Mouse (Mus musculus) left cerebral cortex, adult 6 months (tissue): ENCODE measurements around the gene Acsm1. TPM values are rescaled to one million over a fixed set of nuclear protein-coding genes. Genes with fewer than 3 reads are reported as not detected.

Experiments
- long read RNA-seq, 2 experiments: library from polyadenylated mRNA; unstranded; transcript quantifications; one replicate each; pipeline ENCODE4 v2.0.0; 2019 to 2020
- polyA plus RNA-seq: library from polyadenylated mRNA; unstranded; fragments of <200 nt; fragmentation: Nextera tagmentation; gene quantifications from 2 replicates; pipeline ENCODE4 v1.2.3, GENCODE M21; 2021

Acsm1 gene
- polyA plus RNA-seq = not detected in 2 replicates
- long read RNA-seq, experiment 1 = 0 reads
- long read RNA-seq, experiment 2 = 0 reads

DNA sequence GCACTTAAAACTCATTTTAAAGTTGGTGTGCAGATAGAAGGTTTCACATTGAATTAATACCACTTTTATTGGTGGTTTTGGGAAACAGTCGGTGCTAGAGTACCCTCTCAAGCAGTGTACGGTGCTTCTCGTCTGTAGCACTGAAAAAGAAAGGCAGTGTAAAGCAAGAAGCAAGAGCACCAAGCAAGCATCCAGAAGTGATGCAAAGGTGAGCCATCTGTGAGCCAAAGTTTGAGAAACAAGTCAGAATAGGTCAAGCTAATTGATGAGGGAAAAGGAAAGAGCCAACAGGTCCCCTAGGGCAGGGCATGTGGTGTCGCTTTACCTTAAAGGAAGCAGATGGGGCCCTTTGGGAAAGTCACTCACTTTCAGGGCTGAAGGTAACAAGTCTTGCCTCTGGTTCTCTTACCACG, at the start of gene Acsm1:
Acsm1 (plus strand) TSS at position 363 of the 413 bp plus-strand sequence.

GRCm38 (mm10) chr7:119689726-119690125, 82.9 kb downstream of the Acsm1 start, which contains the start of gene Acsm4:
Acsm4 (plus strand) TSS chr7:119690026.

Other genes with a start within 250 kb of the Acsm1 start
- gene Gp2, start 147.7 kb upstream of the Acsm1 start, polyA plus RNA-seq = 0.09 TPM in 1 of 2 replicates, not detected in the other
- not detected in 2 replicates for gene Umod, start 127.7 kb upstream of the Acsm1 start, polyA plus RNA-seq
- gene Acsm5, start 87.6 kb upstream of the Acsm1 start, polyA plus RNA-seq = 0.32 and 0.36 TPM in 2 replicates
- not detected in 2 replicates for gene Pdilt, start 83.5 kb upstream of the Acsm1 start, polyA plus RNA-seq
- not detected in 2 replicates for gene Acsm2, start 52.7 kb upstream of the Acsm1 start, polyA plus RNA-seq
- gene Acsm4, start 83.0 kb downstream of the Acsm1 start, polyA plus RNA-seq = not detected in 2 replicates
- 29.2 and 34.9 TPM in 2 replicates for gene Thumpd1, start 113.8 kb downstream of the Acsm1 start, polyA plus RNA-seq
- 0.10 and 0.22 TPM in 2 replicates for gene Acsm3, start 153.9 kb downstream of the Acsm1 start, polyA plus RNA-seq
- 1.2 and 1.7 TPM in 2 replicates for gene Rexo5, start 187.0 kb downstream of the Acsm1 start, polyA plus RNA-seq
- 4.9 and 5.3 TPM in 2 replicates for gene Eri2, start 187.0 kb downstream of the Acsm1 start, polyA plus RNA-seq